Mouse (Mus musculus): ENCODE measurements at regions not wholly inside any gene's neighbourhood (a gene's known extent, or its start where the extent isn't known, plus 50 kb on each side); places are given as distances from the start of the nearest gene placed in this dataset.

DNA sequence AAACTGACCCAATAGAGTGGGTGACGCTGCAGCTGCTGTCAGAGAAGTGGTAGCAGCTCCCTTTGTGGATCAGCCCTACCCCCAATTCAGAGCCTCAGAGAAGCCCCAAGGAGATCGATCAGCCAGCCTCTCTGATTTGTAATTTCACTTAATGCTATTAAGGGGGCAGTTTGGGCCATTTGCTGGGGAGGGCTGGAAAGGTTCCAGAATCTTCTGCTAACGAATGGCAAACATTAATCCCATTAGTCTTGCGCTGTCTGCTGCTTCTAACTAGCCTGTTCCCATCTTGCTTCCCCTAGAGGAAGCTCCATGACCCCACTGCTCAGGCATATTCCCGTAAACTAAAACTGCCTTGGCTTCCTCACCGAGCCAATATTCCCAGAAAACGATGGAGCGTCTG lies 59.9 kb upstream of the Lrrn2 start:
- no peaks in the 10 kb centered on the region for H3K36me3 ChIP-seq (replicated peaks; ENCODE audit: insufficient read depth, low read length)
- TF ChIP-seq CTCF (IDR thresholded peaks at IDR 0.05; ENCODE audit: low read depth) (no peak), EP300 (IDR thresholded peaks at IDR 0.05; ENCODE audit: low read depth) (no peak)

DNA sequence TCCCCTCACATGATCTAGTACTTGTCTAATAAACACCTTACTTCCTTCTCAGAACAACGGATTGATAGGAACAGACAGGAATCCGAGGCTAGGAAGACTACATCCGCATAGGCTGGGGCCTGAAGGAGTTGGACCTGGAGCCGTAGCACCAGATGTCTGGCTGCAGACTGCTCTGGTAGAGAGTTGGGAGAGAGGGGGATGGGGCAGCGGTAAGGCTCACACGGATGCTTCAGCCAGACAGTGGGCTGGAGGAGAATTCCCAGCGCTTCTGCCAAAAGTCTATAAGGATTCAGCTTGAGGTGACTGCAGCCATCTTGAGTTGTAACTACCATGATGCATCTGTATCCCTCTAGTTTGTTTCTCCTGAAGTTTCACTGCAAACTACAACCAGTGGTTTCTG lies 61.8 kb upstream of the Lrrn2 start:
- no peaks in the 10 kb centered on the region for H3K4me1 ChIP-seq (ENCODE audit: insufficient read depth)
- H3K27me3 ChIP-seq (ENCODE audit: insufficient read depth, low read length) = no peaks in the 10 kb centered on the region
- H3K4me3 ChIP-seq (ENCODE audit: low read depth, low read length) = no peak overlapping the region
- H3K9ac ChIP-seq (replicated peaks) = no peak overlapping the region
- ATAC-seq = no peak
- H3K27ac ChIP-seq (ENCODE audit: low read depth) = no peak overlapping the region
- 50% methylated on average over 7 of the region's 7 CpGs for WGBS (ENCODE audit: insufficient replicate concordance)
- H3K9me3 ChIP-seq (ENCODE audit: low read length) = no peaks in the 10 kb centered on the region
- no peak overlapping the region for H3K4me2 ChIP-seq (ENCODE audit: low read depth, low read length)
- no peak for TF ChIP-seq CTCF (IDR thresholded peaks at IDR 0.05; ENCODE audit: low read depth)
- TF ChIP-seq EP300 (IDR thresholded peaks at IDR 0.05; ENCODE audit: low read depth) = no peak
- H3K36me3 ChIP-seq (replicated peaks; ENCODE audit: insufficient read depth, low read length) = no peaks in the 10 kb centered on the region
- DNase-seq = no peak

More for the DNA sequence above, 59.9 kb upstream of the Lrrn2 start:
- Histone ChIP-seq H3K4me1 (ENCODE audit: insufficient read depth) (no peaks in the 10 kb centered on the region), H3K4me2 (ENCODE audit: low read depth, low read length) (no peak overlapping the region), H3K9ac (replicated peaks) (no peak overlapping the region), H3K27me3 (ENCODE audit: insufficient read depth, low read length) (no peaks in the 10 kb centered on the region), H3K9me3 (ENCODE audit: low read length) (no peaks in the 10 kb centered on the region), H3K4me3 (ENCODE audit: low read depth, low read length) (no peak overlapping the region), H3K27ac (ENCODE audit: low read depth) (no peak overlapping the region)
- DNase-seq = no peak
- WGBS (ENCODE audit: insufficient replicate concordance) = 48% methylated on average over 8 of the region's 8 CpGs
- no peak for ATAC-seq

DNA sequence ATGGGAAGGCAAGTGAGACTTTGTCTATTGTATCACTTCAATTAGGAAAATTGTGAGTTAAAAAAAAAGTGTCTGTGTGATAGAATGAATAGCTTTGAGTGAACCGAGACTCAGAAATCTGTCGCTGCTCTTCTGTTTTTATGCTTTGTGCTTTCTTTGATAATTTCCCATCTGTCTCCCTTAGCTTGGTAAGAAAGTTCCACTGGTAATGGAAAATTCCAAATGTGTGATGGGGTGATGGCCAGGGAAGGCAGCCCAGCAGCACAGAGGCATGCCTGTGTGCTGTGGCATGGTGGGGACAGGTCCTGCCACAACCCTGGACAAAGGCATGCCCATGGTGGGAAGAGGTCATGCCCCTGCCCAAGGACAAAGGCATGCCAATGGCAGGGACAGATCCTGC lies 62.7 kb upstream of the Lrrn2 start:
- no peak for ATAC-seq
- Histone ChIP-seq H3K9ac (replicated peaks) (no peak overlapping the region), H3K4me1 (ENCODE audit: insufficient read depth) (no peaks in the 10 kb centered on the region), H3K9me3 (ENCODE audit: low read length) (no peaks in the 10 kb centered on the region), H3K27me3 (ENCODE audit: insufficient read depth, low read length) (no peaks in the 10 kb centered on the region), H3K27ac (ENCODE audit: low read depth) (no peak overlapping the region), H3K4me2 (ENCODE audit: low read depth, low read length) (no peak overlapping the region), H3K4me3 (ENCODE audit: low read depth, low read length) (no peak overlapping the region), H3K36me3 (replicated peaks; ENCODE audit: insufficient read depth, low read length) (no peaks in the 10 kb centered on the region)
- TF ChIP-seq EP300 (IDR thresholded peaks at IDR 0.05; ENCODE audit: low read depth) = no peak
- TF ChIP-seq CTCF (IDR thresholded peaks at IDR 0.05; ENCODE audit: low read depth) = no peak
- WGBS (ENCODE audit: insufficient replicate concordance) = 82% methylated on average over 2 of the region's 2 CpGs
- no peak for DNase-seq

DNA sequence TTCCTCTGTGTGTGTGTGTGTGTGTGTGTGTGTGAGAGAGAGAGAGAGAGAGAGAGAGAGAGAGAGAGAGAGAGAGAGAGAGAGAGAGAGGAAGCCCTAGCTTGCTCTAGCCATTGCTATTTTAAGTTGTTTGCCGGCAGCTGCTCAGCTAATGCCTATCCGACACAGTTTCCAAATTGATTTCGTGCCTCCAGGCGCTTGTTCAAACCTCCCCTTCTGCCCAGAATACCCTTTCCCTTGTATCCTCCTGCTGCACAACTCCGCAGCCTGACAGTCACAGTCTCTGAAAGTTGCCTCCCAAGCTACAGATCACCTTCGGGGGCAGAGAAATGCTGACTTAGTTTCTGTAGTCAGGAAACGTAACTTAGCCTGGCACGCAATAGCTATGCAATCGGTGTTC lies 63.9 kb upstream of the Nfasc start:
- H3K4me3 ChIP-seq (ENCODE audit: low read depth, low read length) = no peak overlapping the region
- H3K36me3 ChIP-seq (replicated peaks; ENCODE audit: insufficient read depth, low read length) = no peaks in the 10 kb centered on the region
- no peak for ATAC-seq
- no peaks in the 10 kb centered on the region for H3K9me3 ChIP-seq (ENCODE audit: low read length)
- no peak for TF ChIP-seq EP300 (IDR thresholded peaks at IDR 0.05; ENCODE audit: low read depth)
- TF ChIP-seq CTCF (IDR thresholded peaks at IDR 0.05; ENCODE audit: low read depth) = no peak
- no peak for DNase-seq
- peaks cover under 1% of the 10 kb centered on the region; the same call in 1 of the 2 replicates for H3K4me1 ChIP-seq (ENCODE audit: insufficient read depth)
- no peak overlapping the region for H3K27ac ChIP-seq (ENCODE audit: low read depth)
- WGBS (ENCODE audit: insufficient replicate concordance) = 77% methylated on average over 9 of the region's 9 CpGs
- 0 out of 2 replicates have a peak, but pooled peaks cover under 1% of the 10 kb centered on the region for H3K27me3 ChIP-seq (ENCODE audit: insufficient read depth, low read length)
- no peak overlapping the region for H3K4me2 ChIP-seq (ENCODE audit: low read depth, low read length)
- no peak overlapping the region for H3K9ac ChIP-seq (replicated peaks)

DNA sequence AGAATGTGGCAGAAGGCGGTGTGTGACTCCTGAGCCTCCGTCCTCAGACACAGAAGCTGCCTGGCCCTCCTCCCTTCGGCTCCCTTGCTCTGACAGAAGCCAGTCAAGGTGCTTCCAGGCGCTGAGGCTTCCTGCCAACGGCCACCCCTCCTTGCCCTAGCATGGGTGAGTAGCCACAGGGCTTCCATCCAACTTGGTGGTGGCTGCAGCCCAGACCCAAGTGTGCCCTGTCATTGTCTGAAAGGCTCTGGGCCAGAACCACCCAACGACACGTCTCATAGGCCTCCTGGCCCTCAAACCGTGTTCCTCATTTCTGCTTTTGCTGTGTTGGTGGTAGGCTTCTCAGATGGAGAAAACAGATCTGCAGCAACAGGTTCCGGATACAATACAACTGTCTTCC lies 62.2 kb upstream of the Nfasc start:
- no peak overlapping the region for H3K27ac ChIP-seq (ENCODE audit: low read depth)
- TF ChIP-seq EP300 (IDR thresholded peaks at IDR 0.05; ENCODE audit: low read depth) (no peak), CTCF (IDR thresholded peaks at IDR 0.05; ENCODE audit: low read depth) (no peak)
- no peak overlapping the region for H3K9ac ChIP-seq (replicated peaks)
- peaks cover 5% of the 10 kb centered on the region; the same call in 1 of the 2 replicates for H3K27me3 ChIP-seq (ENCODE audit: insufficient read depth, low read length)
- H3K9me3 ChIP-seq (ENCODE audit: low read length) = no peaks in the 10 kb centered on the region
- DNase-seq (no peak), ATAC-seq (no peak)
- peaks cover 5% of the 10 kb centered on the region; the same call in 1 of the 2 replicates for H3K4me1 ChIP-seq (ENCODE audit: insufficient read depth)
- H3K36me3 ChIP-seq (replicated peaks; ENCODE audit: insufficient read depth, low read length) = no peaks in the 10 kb centered on the region
- WGBS (ENCODE audit: insufficient replicate concordance) = 65% methylated on average over 9 of the region's 9 CpGs
- H3K4me3 ChIP-seq (ENCODE audit: low read depth, low read length) = no peak overlapping the region
- H3K4me2 ChIP-seq (ENCODE audit: low read depth, low read length) = no peak overlapping the region

DNA sequence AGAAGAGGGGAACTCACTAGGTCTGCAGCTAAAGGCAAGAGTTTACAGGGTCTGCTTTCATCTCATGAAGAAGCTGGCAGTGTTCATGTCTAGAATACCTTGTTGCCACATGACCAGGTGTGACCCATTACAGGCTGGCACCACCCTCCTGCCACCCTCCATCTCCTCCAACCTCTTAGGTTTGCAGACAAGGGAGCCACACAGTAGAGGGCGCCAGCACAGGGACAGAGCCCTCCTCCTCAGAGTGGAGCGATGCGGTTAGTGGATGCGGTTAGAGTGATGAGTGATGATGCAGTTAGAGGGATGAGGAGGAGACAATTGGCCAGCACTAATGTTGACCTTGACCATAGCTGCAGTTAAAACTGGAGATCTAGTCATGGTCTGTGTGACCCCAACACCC lies 60.8 kb upstream of the Nfasc start:
- WGBS (ENCODE audit: insufficient replicate concordance) = 29% methylated on average over 4 of the region's 4 CpGs
- H3K36me3 ChIP-seq (replicated peaks; ENCODE audit: insufficient read depth, low read length) = no peaks in the 10 kb centered on the region
- H3K27ac ChIP-seq (ENCODE audit: low read depth) = no peak overlapping the region
- H3K9ac ChIP-seq (replicated peaks) = no peak overlapping the region
- TF ChIP-seq EP300 (IDR thresholded peaks at IDR 0.05; ENCODE audit: low read depth) = no peak
- TF ChIP-seq CTCF (IDR thresholded peaks at IDR 0.05; ENCODE audit: low read depth) = peak; percentile 27; the same call in 1 of the 2 replicates
- no peak for ATAC-seq
- H3K9me3 ChIP-seq (ENCODE audit: low read length) = no peaks in the 10 kb centered on the region
- no peak overlapping the region for H3K4me2 ChIP-seq (ENCODE audit: low read depth, low read length)
- no peak for DNase-seq
- no peak overlapping the region for H3K4me3 ChIP-seq (ENCODE audit: low read depth, low read length)
- H3K4me1 ChIP-seq (ENCODE audit: insufficient read depth) = peaks cover 5% of the 10 kb centered on the region; the same call in 1 of the 2 replicates
- H3K27me3 ChIP-seq (ENCODE audit: insufficient read depth, low read length) = peaks cover 8% of the 10 kb centered on the region; the same call in 1 of the 2 replicates

DNA sequence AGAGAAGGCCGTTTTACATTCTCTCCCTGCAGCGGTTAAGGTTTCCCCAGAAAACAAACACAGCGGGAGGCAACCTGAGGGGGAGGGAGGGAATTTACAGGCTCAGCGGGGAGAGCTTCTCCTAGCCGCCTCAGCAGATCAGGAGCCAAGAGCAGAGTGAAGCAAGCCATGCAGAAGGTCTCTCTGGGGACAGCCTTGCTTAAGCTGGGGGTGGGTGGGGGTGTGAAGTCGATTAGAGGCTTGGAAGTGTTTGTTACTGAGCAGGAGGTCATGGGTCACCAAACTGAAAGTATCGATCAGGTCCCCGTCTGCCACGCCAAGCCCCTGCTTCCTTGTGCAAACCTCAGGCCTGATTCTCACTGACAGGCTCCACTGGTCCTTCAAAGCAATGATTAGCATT lies 58.7 kb upstream of the Nfasc start:
- 2% methylated on average over 9 of the region's 9 CpGs for WGBS (ENCODE audit: insufficient replicate concordance)
- Histone ChIP-seq H3K4me1 (ENCODE audit: insufficient read depth) (peaks cover 5% of the 10 kb centered on the region; the same call in 1 of the 2 replicates), H3K4me2 (ENCODE audit: low read depth, low read length) (peak overlapping the region; percentile 26; the same call in 1 of the 2 replicates), H3K4me3 (ENCODE audit: low read depth, low read length) (no peak overlapping the region), H3K36me3 (replicated peaks; ENCODE audit: insufficient read depth, low read length) (no peaks in the 10 kb centered on the region), H3K9ac (replicated peaks) (no peak overlapping the region), H3K27me3 (ENCODE audit: insufficient read depth, low read length) (peaks cover 8% of the 10 kb centered on the region; the same call in 1 of the 2 replicates), H3K9me3 (ENCODE audit: low read length) (no peaks in the 10 kb centered on the region), H3K27ac (ENCODE audit: low read depth) (no peak overlapping the region)
- no peak for ATAC-seq
- no peak for TF ChIP-seq CTCF (IDR thresholded peaks at IDR 0.05; ENCODE audit: low read depth)
- TF ChIP-seq EP300 (IDR thresholded peaks at IDR 0.05; ENCODE audit: low read depth) = no peak
- DNase-seq = no peak
